9 mouse cellular contexts compared by ENCODE assay signal in genomic region chr11:68544554-68544953, GRCm38 (mm10). TPM values are rescaled to one million over a fixed set of nuclear protein-coding genes. Genes with fewer than 3 reads are reported as not detected.
DNase-seq lines count a peak whose midpoint lies in the region; ATAC-seq and TF ChIP-seq lines count a peak whose summit lies in the region.
"Had no signal": no experiment of that assay in that cellular context is flagged by ENCODE, and none has a peak within 500 bp of the region (broad histone marks: within the 10 kb centered on the region; RNA-seq: fewer than 3 reads in every experiment).

No protein-coding gene starts in this region.

- H3K4me1 ChIP-seq in intestine, postnatal 0 days (replicated peaks; ENCODE audit: control insufficient read depth, insufficient read depth, low read length): no peaks in the 10 kb centered on the region
- peaks cover 3% of the 10 kb centered on the region; the same call in 1 of the 2 replicates for H3K4me1 ChIP-seq in intestine, embryonic 15.5 days (replicated peaks)
- peaks cover 32% of the 10 kb centered on the region for H3K4me1 ChIP-seq in heart, embryonic 13.5 days
- no peaks in the 10 kb centered on the region; the same call in 1 of the 2 replicates for H3K4me1 ChIP-seq in lung, postnatal 0 days (ENCODE audit: insufficient read depth, low read depth, low read length)

- no peak overlapping the region for H3K4me3 ChIP-seq in intestine, postnatal 0 days (ENCODE audit: low read depth, low read length)
- H3K4me3 ChIP-seq in intestine, embryonic 15.5 days (replicated peaks): no peak overlapping the region
- no peak overlapping the region for H3K4me3 ChIP-seq in heart, embryonic 13.5 days
- H3K4me3 ChIP-seq in lung, postnatal 0 days (ENCODE audit: low read depth, low read length): no peak overlapping the region
- H3K4me3 ChIP-seq: limb, embryonic 15.5 days had no signal

- H3K27ac ChIP-seq in intestine, postnatal 0 days (ENCODE audit: low read depth, low read length): no peak overlapping the region
- no peak overlapping the region for H3K27ac ChIP-seq in intestine, embryonic 15.5 days
- H3K27ac ChIP-seq in heart, embryonic 13.5 days (replicated peaks): peak overlapping the region; percentile 57
- no peak overlapping the region for H3K27ac ChIP-seq in lung, postnatal 0 days (ENCODE audit: low read length)
- H3K27ac ChIP-seq: limb, embryonic 15.5 days had no signal

- no peak overlapping the region for H3K4me2 ChIP-seq in intestine, postnatal 0 days (replicated peaks; ENCODE audit: low read depth)
- no peak overlapping the region for H3K4me2 ChIP-seq in intestine, embryonic 15.5 days (replicated peaks)
- peak overlapping the region; percentile 20 for H3K4me2 ChIP-seq in heart, embryonic 13.5 days
- H3K4me2 ChIP-seq in lung, postnatal 0 days (replicated peaks; ENCODE audit: low read depth, low read length): no peak overlapping the region
- H3K4me2 ChIP-seq: limb, embryonic 15.5 days had no signal

- no peak for TF ChIP-seq EP300 in lung, postnatal 0 days (IDR thresholded peaks at IDR 0.05)

- WGBS in intestine, postnatal 0 days: 21% methylated on average over 8 of the region's 8 CpGs
- WGBS in intestine, embryonic 15.5 days: 12% methylated on average over 8 of the region's 8 CpGs
- WGBS in heart, embryonic 13.5 days: 14% methylated on average over 8 of the region's 8 CpGs
- 10% methylated on average over 8 of the region's 8 CpGs for WGBS in lung, postnatal 0 days

- no peak; the same call in 1 of the 2 replicates for ATAC-seq in intestine, postnatal 0 days
- ATAC-seq in intestine, embryonic 15.5 days: no peak
- ATAC-seq in heart, embryonic 13.5 days (ENCODE audit: extremely low read depth, insufficient number of reproducible peaks, low FRiP score, low TSS enrichment): no peak
- ATAC-seq in lung, postnatal 0 days: peak; percentile 67

- H3K27me3 ChIP-seq in intestine, postnatal 0 days (replicated peaks; ENCODE audit: control insufficient read depth, insufficient read depth, low read length): no peaks in the 10 kb centered on the region
- no peaks in the 10 kb centered on the region for H3K27me3 ChIP-seq in intestine, embryonic 15.5 days (replicated peaks)
- peaks cover 6% of the 10 kb centered on the region; the same call in 1 of the 2 replicates for H3K27me3 ChIP-seq in heart, embryonic 13.5 days (replicated peaks)
- no peaks in the 10 kb centered on the region for H3K27me3 ChIP-seq in lung, postnatal 0 days (replicated peaks; ENCODE audit: insufficient read depth, low read length)

- H3K9ac ChIP-seq in intestine, postnatal 0 days (ENCODE audit: low read depth, low read length): no peak overlapping the region
- no peak overlapping the region for H3K9ac ChIP-seq in intestine, embryonic 15.5 days
- no peak overlapping the region for H3K9ac ChIP-seq in heart, embryonic 13.5 days
- H3K9ac ChIP-seq in lung, postnatal 0 days (replicated peaks; ENCODE audit: low read depth): no peak overlapping the region
- H3K9ac ChIP-seq: limb, embryonic 15.5 days had no signal

- TF ChIP-seq CTCF in intestine, postnatal 0 days (IDR thresholded peaks at IDR 0.05; ENCODE audit: low read depth): peak; percentile 85
- TF ChIP-seq CTCF in lung, postnatal 0 days (IDR thresholded peaks at IDR 0.05): peak; percentile 81

- DNase-seq in adrenal gland, postnatal 25 days: peak; percentile 28
- DNase-seq in lung, postnatal 0 days (ENCODE audit: low spot score): peak; percentile 53
- no peak for DNase-seq in urinary bladder, postnatal 10 days (ENCODE audit: low spot score)
- no peak for DNase-seq in gastrocnemius, adult 18-20 months (ENCODE audit: low spot score)
- DNase-seq in layer of hippocampus, adult 9-11 months: no peak

- H3K36me3 ChIP-seq in intestine, postnatal 0 days (ENCODE audit: control insufficient read depth, insufficient read depth): no peaks in the 10 kb centered on the region
- no peaks in the 10 kb centered on the region for H3K36me3 ChIP-seq in intestine, embryonic 15.5 days
- H3K36me3 ChIP-seq in heart, embryonic 13.5 days: no peaks in the 10 kb centered on the region
- no peaks in the 10 kb centered on the region for H3K36me3 ChIP-seq in lung, postnatal 0 days (ENCODE audit: insufficient read depth, low read length)
- H3K36me3 ChIP-seq: limb, embryonic 15.5 days had no signal

- H3K9me3 ChIP-seq in intestine, postnatal 0 days (ENCODE audit: control insufficient read depth): no peaks in the 10 kb centered on the region
- no peaks in the 10 kb centered on the region for H3K9me3 ChIP-seq in intestine, embryonic 15.5 days
- no peaks in the 10 kb centered on the region for H3K9me3 ChIP-seq in heart, embryonic 13.5 days
- no peaks in the 10 kb centered on the region for H3K9me3 ChIP-seq in lung, postnatal 0 days (ENCODE audit: low read length)
- H3K9me3 ChIP-seq: limb, embryonic 15.5 days had no signal

RNA-seq across cellular contexts. Expression of gene Mfsd6l, which starts 11.4 kb away (rescaled TPM):
- 7.7 and 8.3 TPM in 2 replicates for polyA plus RNA-seq in intestine, postnatal 0 days (2015; fragmentation: Nextera tagmentation; extraction: Ambion mirVana)
- 4.3 and 4.7 TPM in 2 replicates for polyA plus RNA-seq in intestine, embryonic 15.5 days (2015; fragmentation: Nextera tagmentation; extraction: Ambion mirVana)
- 0.15 TPM in 1 of 2 replicates, not detected in the other for total RNA-seq in adrenal gland, postnatal 25 days (2021)
- polyA plus RNA-seq in heart, embryonic 13.5 days (2015; fragmentation: Nextera tagmentation; extraction: Ambion mirVana): not detected in 2 replicates
- polyA plus RNA-seq in lung, postnatal 0 days (2015; fragmentation: Nextera tagmentation; extraction: Ambion mirVana): 5.8 and 6.3 TPM in 2 replicates
- total RNA-seq in gastrocnemius, adult 18-20 months (2021): not detected

RNA-seq across cellular contexts. Expression of gene Pik3r6, which starts 41.7 kb away (rescaled TPM):
- 1.0 and 1.4 TPM in 2 replicates for polyA plus RNA-seq in intestine, postnatal 0 days (2015; fragmentation: Nextera tagmentation; extraction: Ambion mirVana)
- polyA plus RNA-seq in intestine, embryonic 15.5 days (2015; fragmentation: Nextera tagmentation; extraction: Ambion mirVana): 2.1 and 2.4 TPM in 2 replicates
- 2.2 and 2.6 TPM in 2 replicates for total RNA-seq in adrenal gland, postnatal 25 days (2021)
- polyA plus RNA-seq in heart, embryonic 13.5 days (2015; fragmentation: Nextera tagmentation; extraction: Ambion mirVana): 3.7 and 4.3 TPM in 2 replicates
- polyA plus RNA-seq in lung, postnatal 0 days (2015; fragmentation: Nextera tagmentation; extraction: Ambion mirVana): 6.2 and 6.8 TPM in 2 replicates
- total RNA-seq in gastrocnemius, adult 18-20 months (2021): 1 to 10 TPM in 1 of 2 experiments, under 1 TPM in 1; 0.82 to 1.2 TPM

RNA-seq across cellular contexts. Expression of gene Ccdc42, which starts 42.3 kb away (rescaled TPM):
- 0.21 TPM in 1 of 2 replicates, not detected in the other for polyA plus RNA-seq in intestine, postnatal 0 days (2015; fragmentation: Nextera tagmentation; extraction: Ambion mirVana)
- 0.21 and 0.25 TPM in 2 replicates for polyA plus RNA-seq in intestine, embryonic 15.5 days (2015; fragmentation: Nextera tagmentation; extraction: Ambion mirVana)
- not detected in 2 replicates for total RNA-seq in adrenal gland, postnatal 25 days (2021)
- 1.6 and 1.7 TPM in 2 replicates for polyA plus RNA-seq in heart, embryonic 13.5 days (2015; fragmentation: Nextera tagmentation; extraction: Ambion mirVana)
- 0.81 and 0.91 TPM in 2 replicates for polyA plus RNA-seq in lung, postnatal 0 days (2015; fragmentation: Nextera tagmentation; extraction: Ambion mirVana)
- total RNA-seq in gastrocnemius, adult 18-20 months (2021): not detected

Comparison
In these comparisons a context has a peak if more than half of its experiments do, and no peak if none do; other contexts are left out.
1. DNase-seq: peak in adrenal gland, postnatal 25 days (single experiment) and lung, postnatal 0 days (single experiment); none in urinary bladder, postnatal 10 days (single experiment), gastrocnemius, adult 18-20 months (single experiment) and layer of hippocampus, adult 9-11 months (single experiment).